Mouse (Mus musculus): ENCODE results near the gene Mrgprd. TPM values are rescaled to one million over a fixed set of nuclear protein-coding genes. Genes with fewer than 3 reads are reported as not detected.

The Mrgprd gene
- polyA plus RNA-seq, 1 experiment from 2014 or later: not detected

Other genes with a start within 250 kb of the Mrgprd start
- 0.97 TPM in 1 of 2 replicates, not detected in the other for gene 1810010D01Rik, start 106.7 kb upstream of the Mrgprd start, polyA plus RNA-seq (2014; fragmentation: Nextera tagmentation; extraction: Ambion mirVana)
- gene Tpcn2, start 30.8 kb upstream of the Mrgprd start, polyA plus RNA-seq (2014; fragmentation: Nextera tagmentation; extraction: Ambion mirVana): 2.1 and 3.7 TPM in 2 replicates
- gene Mrgprf, start 14.0 kb upstream of the Mrgprd start, polyA plus RNA-seq (2014; fragmentation: Nextera tagmentation; extraction: Ambion mirVana): 0.26 and 0.47 TPM in 2 replicates